Mouse (Mus musculus): ENCODE measurements around the gene Exosc10.

Gene Exosc10

DNA sequence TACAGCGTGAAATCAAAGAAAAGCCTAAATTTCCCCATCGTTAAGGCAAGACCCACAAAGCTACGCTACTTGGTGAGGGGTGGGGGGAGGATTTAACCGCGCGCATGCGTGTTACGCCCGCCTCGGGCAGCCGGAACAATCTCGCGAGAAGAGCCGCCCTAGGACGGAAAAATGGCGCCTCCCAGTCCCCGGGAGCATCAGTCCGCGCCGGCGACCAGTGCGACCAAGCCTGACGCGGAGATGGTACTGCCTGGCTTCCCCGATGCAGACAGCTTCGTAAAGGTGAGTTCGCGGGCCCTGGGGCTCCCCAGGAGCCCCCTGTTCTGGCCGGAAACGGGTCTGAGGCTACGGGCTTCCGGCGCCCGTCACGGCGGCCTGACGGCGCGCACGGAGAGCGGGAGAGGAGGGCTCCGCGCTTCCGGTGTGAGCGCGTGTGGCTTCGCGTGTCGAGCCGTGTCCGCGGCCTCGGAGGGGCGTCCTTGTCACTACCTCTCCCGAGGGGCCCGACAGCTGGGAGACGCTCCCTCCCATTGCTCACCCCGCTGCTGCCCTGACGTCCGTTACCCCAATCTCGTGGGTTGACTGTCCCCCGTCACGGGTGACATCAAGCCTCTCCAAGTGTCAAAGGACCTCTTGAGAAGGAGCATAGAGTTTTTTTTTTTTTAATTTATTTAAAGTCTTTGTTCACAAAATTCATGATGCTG lies at the start of gene Exosc10:
Gene Exosc10, plus strand, starts transcription at position 133 of the 704 bp plus-strand sequence.
- peak; percentile 85 for DNase-seq (ENCODE audit: low spot score)

DNA sequence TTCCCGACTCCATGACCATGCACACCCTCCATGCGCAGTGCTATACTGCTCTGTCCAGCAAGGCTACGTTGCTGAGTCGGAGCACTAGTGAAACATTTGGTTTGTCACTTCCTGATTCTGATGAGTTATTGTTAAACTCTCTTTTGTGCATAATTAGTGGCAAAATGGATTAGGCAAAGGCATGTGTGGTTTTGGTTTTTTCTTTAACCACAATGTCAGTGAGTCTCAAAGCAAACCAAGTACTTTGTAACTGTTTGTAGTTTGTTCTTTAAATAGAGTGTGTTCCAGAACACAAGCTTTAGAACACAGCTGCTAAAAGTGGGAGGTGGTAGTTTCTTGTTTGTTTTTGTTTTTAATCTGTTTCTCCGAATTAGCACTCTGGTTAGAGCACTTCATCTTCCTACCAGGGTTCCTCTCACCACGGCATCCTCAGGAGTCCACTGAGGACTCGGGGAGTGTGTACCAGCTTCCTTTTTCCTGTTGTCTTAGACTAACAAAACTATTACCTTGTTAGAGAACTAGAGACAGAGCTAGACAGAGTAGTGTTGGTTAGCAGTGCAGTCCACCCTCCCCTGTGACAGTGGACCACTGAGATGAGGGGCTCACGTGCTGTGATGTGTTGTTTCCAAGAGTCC lies 48.7 kb upstream of the Exosc10 start:
- DNase-seq (ENCODE audit: low spot score): no peak

DNA sequence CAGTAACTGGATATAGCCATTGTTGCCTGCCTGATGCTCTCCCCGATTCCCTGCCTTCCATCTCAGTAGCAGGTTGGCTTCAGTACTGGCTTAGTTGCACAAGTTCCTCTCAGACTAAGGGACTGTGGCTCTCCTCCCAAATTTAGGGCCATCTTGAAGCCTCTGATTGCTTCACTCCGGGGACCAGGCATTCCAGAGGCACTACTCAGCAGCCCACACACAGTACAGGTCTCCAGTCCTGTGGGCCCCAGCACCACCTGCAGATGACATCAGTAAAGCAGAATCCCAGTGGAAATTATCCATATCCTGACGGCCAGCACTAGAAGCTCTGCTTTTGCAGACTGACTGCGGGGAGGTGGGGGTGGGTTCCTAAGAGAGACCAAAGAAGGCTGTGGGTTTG lies 47.5 kb upstream of the Exosc10 start:
- DNase-seq (ENCODE audit: low spot score): no peak

GRCm38 (mm10) chr4:148511334-148511733 lies 46.9 kb upstream of the Exosc10 start:
- no peak for DNase-seq (ENCODE audit: low spot score)

GRCm38 (mm10) chr4:148513021-148513559 lies 45.1 kb upstream of the Exosc10 start:
- no peak for DNase-seq (ENCODE audit: low spot score)

- no peak for DNase-seq (ENCODE audit: low spot score)
Measured at GRCm38 (mm10) chr4:148515313-148515712, 42.9 kb upstream of the Exosc10 start.

DNA sequence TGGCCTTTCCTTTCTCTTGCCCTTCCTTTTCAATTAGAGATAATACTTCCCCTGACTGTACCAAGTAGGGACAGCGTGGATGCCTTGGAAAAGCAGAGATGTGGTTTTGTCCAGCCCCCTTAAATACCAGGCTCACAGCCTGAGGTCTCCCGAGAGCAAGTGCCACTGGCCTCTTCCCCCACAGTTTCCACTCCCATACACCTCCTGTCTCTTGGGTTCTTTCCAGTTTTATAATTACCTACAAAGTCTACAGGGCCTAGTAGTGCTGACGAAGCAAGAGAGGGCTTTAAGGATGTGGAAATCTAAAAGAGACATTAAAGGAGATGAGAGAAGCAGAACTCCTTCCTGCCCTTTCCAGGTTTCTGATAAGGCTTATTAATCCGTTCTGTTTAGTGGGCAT lies 40.4 kb upstream of the Exosc10 start:
- no peak for DNase-seq (ENCODE audit: low spot score)

DNA sequence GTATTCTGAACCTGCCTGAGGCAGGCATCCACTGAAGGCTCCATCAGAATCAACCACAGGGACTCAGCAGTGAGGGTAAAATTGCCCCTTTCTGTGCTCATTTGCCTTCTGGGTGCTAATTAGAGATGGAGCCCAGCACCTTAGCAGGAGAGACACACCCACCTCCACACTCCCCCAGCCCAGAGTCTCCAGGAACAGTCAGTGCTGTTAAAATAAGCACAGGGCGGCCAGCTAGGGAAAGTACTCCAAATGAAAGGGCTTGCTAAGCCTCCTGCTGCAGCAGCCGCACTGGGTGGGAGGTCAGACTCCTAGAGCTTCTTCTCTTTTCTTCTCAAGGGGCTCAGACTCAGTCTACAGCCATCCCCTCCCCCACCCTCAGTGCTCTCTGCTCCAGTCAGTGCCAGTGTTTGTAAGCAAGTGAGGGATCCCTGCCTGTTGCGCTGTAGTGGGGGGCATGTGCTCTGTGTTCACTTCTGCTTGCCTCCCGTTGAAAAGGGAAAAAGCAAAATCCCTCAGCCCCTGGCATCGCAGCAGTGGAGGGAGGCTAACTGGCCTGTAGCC lies 39.9 kb upstream of the Exosc10 start:
- no peak for DNase-seq (ENCODE audit: low spot score)

DNA sequence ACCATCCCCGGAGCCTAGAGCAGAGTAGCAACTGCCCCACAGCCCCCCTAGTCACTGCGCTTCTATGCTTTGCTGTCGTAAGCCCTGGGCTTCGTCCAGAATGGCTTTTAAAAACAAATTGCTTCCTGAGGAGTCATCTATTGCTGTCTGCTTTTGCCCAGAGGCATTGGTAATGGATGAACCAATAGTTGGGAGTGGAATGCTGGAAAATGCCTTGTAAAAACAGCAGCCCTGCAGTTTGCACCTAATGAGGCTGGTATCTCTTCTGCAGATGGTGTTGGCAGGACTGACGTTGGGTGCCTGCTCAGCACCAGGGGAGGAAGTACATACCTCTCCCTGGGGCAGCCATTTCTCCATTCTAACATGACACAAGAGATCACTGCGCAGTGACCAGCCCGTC lies 34.7 kb upstream of the Exosc10 start:
- DNase-seq (ENCODE audit: low spot score): no peak

DNA sequence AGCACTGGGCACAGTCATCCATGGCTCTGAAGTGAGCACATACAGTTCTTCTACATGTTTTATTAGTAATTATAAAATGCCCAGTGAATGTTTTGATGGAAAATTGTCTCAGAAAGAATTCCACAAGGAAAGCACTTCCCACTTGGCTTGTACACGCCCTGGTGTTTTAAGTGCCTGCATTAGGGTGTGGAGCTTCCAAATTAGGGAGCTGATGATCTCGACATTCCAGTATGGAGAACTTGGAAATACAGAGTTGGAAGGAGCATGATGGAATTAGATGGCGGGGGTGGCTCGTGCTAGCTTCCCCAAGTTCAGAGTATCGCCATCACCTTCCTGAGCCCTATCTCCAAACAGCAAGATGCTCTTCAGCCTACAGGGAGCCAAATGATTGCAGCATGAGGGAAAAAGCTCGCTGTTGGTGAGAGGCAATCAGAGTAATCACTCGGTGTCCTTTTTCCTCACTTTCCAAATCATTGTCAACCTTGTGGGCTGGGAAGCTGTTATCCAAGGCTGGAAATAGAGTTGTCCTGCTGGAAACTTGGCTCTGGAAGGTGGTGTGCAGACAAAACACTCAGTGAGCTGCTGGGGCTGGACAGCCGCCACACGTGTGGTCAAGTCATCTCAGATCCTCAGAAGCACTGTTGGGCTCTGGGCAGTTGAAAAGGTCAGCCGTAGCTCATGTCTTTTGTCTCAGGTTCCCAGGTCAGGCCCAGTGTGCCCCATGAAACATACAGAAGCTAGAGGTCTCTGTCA lies 30.9 kb upstream of the Exosc10 start:
- no peak for DNase-seq (ENCODE audit: low spot score)

- no peak for DNase-seq (ENCODE audit: low spot score)
Measured at GRCm38 (mm10) chr4:148530351-148530750, 27.9 kb upstream of the Exosc10 start.

DNA sequence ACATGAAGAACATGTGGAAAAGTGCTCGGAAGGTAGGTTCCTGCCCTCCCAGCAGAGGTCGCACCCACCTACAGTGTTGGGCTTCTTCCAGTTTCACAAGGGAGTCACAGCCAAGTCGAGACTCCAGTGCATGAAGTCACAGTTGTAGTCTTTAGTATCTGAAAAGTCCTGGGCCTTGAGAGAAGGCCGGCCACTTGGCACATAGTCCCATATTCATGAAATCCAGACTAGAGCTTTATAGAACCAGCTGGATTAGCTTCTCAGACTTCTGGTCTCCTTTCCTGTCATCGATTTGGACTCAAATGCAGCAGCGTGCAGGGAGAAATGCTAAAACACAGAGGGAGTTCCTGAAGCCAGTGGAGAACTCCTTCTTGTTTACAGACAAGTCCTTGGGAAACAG lies 27.5 kb upstream of the Exosc10 start:
- no peak for DNase-seq (ENCODE audit: low spot score)

GRCm38 (mm10) chr4:148531341-148531740 lies 26.9 kb upstream of the Exosc10 start:
- no peak for DNase-seq (ENCODE audit: low spot score)

DNA sequence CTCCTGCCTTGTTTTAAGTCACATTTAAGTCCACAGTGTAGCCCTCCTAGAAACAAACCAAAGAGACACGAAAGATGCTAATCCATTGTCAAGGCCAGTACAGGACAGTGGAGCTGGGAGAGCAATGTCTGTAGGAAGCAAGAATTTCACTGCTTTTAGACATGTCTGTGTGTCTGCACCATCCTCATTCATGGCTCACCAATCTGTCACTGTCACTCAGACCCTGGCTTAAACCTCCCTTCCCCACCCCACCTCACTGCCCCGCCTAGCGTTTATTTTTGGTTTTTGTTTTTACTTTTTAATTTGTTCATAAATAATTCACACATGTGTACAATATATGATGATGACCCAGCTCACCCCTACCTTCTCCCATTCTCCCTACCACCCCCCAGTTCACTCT lies 25.7 kb upstream of the Exosc10 start:
- no peak for DNase-seq (ENCODE audit: low spot score)

- no peak for DNase-seq (ENCODE audit: low spot score)
Measured at GRCm38 (mm10) chr4:148533613-148534328, 24.5 kb upstream of the Exosc10 start.

DNA sequence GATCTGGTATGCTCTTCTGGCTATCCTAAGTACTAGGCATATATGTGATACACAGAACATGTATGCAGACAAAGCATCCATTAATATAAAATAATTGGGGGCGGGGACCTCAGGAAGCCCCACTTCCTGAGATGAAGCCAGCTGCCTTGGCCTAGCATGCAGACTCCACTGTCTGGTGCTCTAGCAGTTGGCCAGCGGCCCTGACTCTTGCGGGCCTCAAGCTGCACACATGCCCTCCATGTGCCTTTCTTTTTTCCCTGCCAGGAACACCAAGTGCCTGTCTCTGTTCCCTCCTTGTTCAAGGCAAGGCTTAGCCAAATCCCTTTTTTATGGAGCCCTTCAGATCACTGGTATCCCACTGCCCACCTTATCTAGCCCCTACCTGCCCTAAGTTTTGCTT lies 22.4 kb upstream of the Exosc10 start:
- no peak for DNase-seq (ENCODE audit: low spot score)

- no peak for DNase-seq (ENCODE audit: low spot score)
Measured at GRCm38 (mm10) chr4:148549106-148549505, 9.1 kb upstream of the Exosc10 start.

DNA sequence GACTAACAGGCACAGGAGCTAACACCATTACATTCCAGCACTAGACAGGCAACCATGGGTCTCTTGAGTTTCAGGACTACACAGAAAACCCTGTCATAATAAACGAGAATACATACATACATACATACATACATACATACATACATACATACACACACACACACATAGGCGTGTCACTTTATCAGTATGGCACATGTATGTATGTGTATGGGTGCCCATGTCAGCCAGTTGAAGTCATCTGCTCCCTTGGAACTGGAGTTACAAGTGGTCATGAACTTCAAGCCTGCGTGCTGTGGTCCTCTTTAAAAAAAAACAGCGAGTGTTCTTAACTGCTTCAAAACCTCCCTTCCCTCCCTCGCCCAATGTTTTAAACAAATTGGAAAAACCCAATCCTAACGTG lies 463 bp upstream of the Exosc10 start:
- DNase-seq (ENCODE audit: low spot score): no peak

DNA sequence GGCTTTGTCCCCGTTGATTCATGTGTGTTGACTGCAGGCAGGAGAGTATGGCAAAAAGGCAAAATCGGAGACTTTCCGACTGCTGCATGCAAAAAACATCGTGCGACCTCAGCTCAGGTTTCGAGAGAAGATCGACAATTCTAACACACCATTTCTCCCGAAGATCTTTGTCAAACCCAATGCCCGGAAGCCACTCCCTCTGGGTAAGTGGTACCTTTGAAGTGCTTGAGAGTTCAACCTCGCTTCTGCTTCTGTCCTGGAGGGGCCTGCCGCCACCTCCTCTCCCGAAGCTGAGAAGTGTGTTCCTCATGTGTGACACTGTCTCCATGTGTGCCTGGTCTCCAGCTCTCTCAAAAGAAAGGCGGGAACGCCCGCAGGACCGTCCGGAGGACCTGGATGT lies 4.4 kb downstream of the Exosc10 start:
- no peak for DNase-seq (ENCODE audit: low spot score)

GRCm38 (mm10) chr4:148563595-148563994 lies 5.4 kb downstream of the Exosc10 start:
- no peak for DNase-seq (ENCODE audit: low spot score)

DNA sequence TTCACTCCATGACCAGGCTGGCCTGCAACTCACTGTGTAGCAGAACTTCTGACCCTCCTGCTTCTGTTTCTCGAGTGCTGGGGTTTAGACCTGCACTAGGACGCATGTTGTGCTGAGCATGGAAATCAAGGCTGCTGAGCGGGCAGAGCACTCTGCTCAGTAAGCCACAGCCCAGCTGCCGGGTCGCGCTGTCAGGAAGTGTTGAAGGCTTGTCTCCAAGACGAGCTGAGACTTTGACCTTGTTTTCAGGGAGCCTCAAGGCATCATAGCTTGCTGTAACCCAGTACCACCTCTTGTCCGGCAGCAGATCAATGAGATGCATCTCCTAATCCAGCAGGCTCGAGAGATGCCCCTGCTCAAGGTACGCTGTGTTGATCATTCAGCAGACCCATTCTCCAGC lies 11.9 kb downstream of the Exosc10 start:
- no peak for DNase-seq (ENCODE audit: low spot score)

- no peak for DNase-seq (ENCODE audit: low spot score)
Measured at GRCm38 (mm10) chr4:148570693-148571295, 12.6 kb downstream of the Exosc10 start.

Measured in urinary bladder, postnatal 25 days (tissue).